Mouse (Mus musculus) intestine, embryonic 15.5 days (tissue): ENCODE measurements around the gene Snd1. TPM values are rescaled to one million over a fixed set of nuclear protein-coding genes. Genes with fewer than 3 reads are reported as not detected.

Experiments used
- ATAC-seq: fragments of 200-750 bp; cut with Nextera tagmentation; 2 replicates; pipeline ENCODE4 v1.8.0; 2017; ENCODE audit warnings: moderate TSS enrichment, moderate library complexity
- H3K27ac ChIP-seq: fragments of 300-500 bp; sonication (generic); 2 replicates; pipeline ENCODE4 v1.5.1; 2015; ENCODE audit warnings: mild to moderate bottlenecking, inconsistent platforms
- H3K27me3 ChIP-seq: fragments of 300-500 bp; sonication (generic); replicated peaks from 2 replicates; pipeline ENCODE4 v1.6.1; 2015; ENCODE audit warnings: inconsistent platforms
- H3K36me3 ChIP-seq: fragments of 300-500 bp; sonication (generic); 2 replicates; pipeline ENCODE4 v1.6.1; 2015; ENCODE audit warnings: inconsistent platforms
- H3K4me1 ChIP-seq: fragments of 300-500 bp; sonication (generic); replicated peaks from 2 replicates; pipeline ENCODE4 v1.6.1; 2015; ENCODE audit warnings: inconsistent platforms
- H3K4me2 ChIP-seq: fragments of 300-500 bp; sonication (generic); replicated peaks from 2 replicates; pipeline ENCODE4 v1.6.1; 2015; ENCODE audit warnings: mild to moderate bottlenecking, inconsistent platforms
- H3K4me3 ChIP-seq: fragments of 300-500 bp; sonication (generic); replicated peaks from 2 replicates; pipeline ENCODE4 v1.5.1; 2015; ENCODE audit warnings: inconsistent platforms
- H3K9ac ChIP-seq: fragments of 300-500 bp; sonication (generic); 2 replicates; pipeline ENCODE4 v1.6.1; 2015; ENCODE audit warnings: inconsistent platforms
- H3K9me3 ChIP-seq: fragments of 300-500 bp; sonication (generic); 2 replicates; pipeline ENCODE4 v1.6.1; 2016; ENCODE audit warnings: inconsistent platforms
- WGBS: fragments of 180-500 bp; shearing (Covaris S2); methylation state at CpG from one replicate; pipeline ENCODE4 v1.1.7; 2015; 5-methylcytosine and 5-hydroxymethylcytosine counted together
- polyA plus RNA-seq: library from polyadenylated mRNA; unstranded; fragments of >200 nt; fragmentation: Nextera tagmentation; extraction: Ambion mirVana; gene quantifications from 2 replicates; pipeline ENCODE4 v1.2.1, GENCODE M21; 2015

The Snd1 gene
- polyA plus RNA-seq, 1 experiment from 2014 or later, result 128 TPM

GRCm38 (mm10) chr6:28978881-28979280, 503.9 kb downstream of the Snd1 start:
- H3K27ac ChIP-seq, result no peak overlapping the region
- H3K9me3 ChIP-seq, result no peaks in the 10 kb centered on the region
- WGBS, result 84% methylated on average over 3 of the region's 3 CpGs
- H3K4me2 ChIP-seq, result no peak overlapping the region
- H3K4me3 ChIP-seq, result no peak overlapping the region
- H3K4me1 ChIP-seq, result peaks cover 9% of the 10 kb centered on the region
- H3K9ac ChIP-seq, result no peak overlapping the region
- no peak for ATAC-seq
- H3K27me3 ChIP-seq, result peaks cover 36% of the 10 kb centered on the region
- no peaks in the 10 kb centered on the region for H3K36me3 ChIP-seq

- no peak for ATAC-seq
- Histone ChIP-seq H3K27me3 (peaks cover 36% of the 10 kb centered on the region), H3K4me1 (peaks cover 9% of the 10 kb centered on the region), H3K4me3 (no peak overlapping the region), H3K9me3 (no peaks in the 10 kb centered on the region), H3K4me2 (no peak overlapping the region), H3K36me3 (no peaks in the 10 kb centered on the region), H3K9ac (no peak overlapping the region), H3K27ac (no peak overlapping the region)
- 64% methylated on average over 8 of the region's 8 CpGs for WGBS
Observed at GRCm38 (mm10) chr6:28979586-28979985, 504.6 kb downstream of the Snd1 start.

- Histone ChIP-seq H3K4me3 (peak overlapping the region; percentile 45), H3K27me3 (peaks cover 36% of the 10 kb centered on the region), H3K9ac (no peak overlapping the region), H3K27ac (no peak overlapping the region), H3K9me3 (no peaks in the 10 kb centered on the region), H3K4me2 (peak overlapping the region; percentile 82), H3K4me1 (peaks cover 9% of the 10 kb centered on the region), H3K36me3 (no peaks in the 10 kb centered on the region)
- WGBS, result 5% methylated on average over 14 of the region's 14 CpGs
- ATAC-seq, result no peak
Observed at GRCm38 (mm10) chr6:28980219-28980618, 505.3 kb downstream of the Snd1 start.

GRCm38 (mm10) chr6:28980750-28981584, 506.0 kb downstream of the Snd1 start:
- H3K4me2 ChIP-seq, result peak overlapping the region; percentile 82
- H3K27me3 ChIP-seq, result peaks cover 36% of the 10 kb centered on the region
- peak overlapping the region; percentile 29; the same call in 1 of the 2 replicates for H3K9ac ChIP-seq
- WGBS, result under 1% methylated on average over 56 of the region's 56 CpGs
- no peaks in the 10 kb centered on the region for H3K9me3 ChIP-seq
- peaks cover 9% of the 10 kb centered on the region for H3K4me1 ChIP-seq
- H3K4me3 ChIP-seq, result peak overlapping the region; percentile 45
- H3K36me3 ChIP-seq, result no peaks in the 10 kb centered on the region
- ATAC-seq, result peak; percentile 85
- no peak overlapping the region for H3K27ac ChIP-seq

DNA sequence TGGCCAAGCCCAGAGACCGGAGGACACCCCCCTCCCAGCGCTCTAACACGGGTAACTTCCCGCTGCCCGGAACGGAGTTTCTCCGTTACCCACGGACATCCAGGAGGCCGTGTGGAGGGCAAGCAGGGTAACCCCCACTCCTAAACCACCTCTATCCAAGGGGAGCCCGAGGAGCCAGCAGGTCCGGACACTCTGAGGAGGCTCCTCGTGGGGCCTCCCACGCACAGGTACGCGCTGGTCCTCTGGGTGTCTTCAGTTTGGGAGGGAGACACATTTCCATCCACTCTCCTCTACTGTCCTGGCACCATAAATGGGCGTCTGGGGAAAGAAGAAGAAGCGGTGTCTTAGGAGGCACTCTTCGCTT, 506.6 kb downstream of the Snd1 start:
- peak overlapping the region; percentile 45 for H3K4me3 ChIP-seq
- H3K9me3 ChIP-seq, result no peaks in the 10 kb centered on the region
- H3K27ac ChIP-seq, result no peak overlapping the region
- H3K27me3 ChIP-seq, result peaks cover 36% of the 10 kb centered on the region
- peak overlapping the region; percentile 82 for H3K4me2 ChIP-seq
- H3K4me1 ChIP-seq, result peaks cover 9% of the 10 kb centered on the region
- H3K9ac ChIP-seq, result no peak overlapping the region
- no peaks in the 10 kb centered on the region for H3K36me3 ChIP-seq
- ATAC-seq, result peak; percentile 31
- WGBS, result 7% methylated on average over 18 of the region's 18 CpGs

- WGBS, result 13% methylated on average over 18 of the region's 18 CpGs
- no peak for ATAC-seq
Observed at GRCm38 (mm10) chr6:28981966-28982701, 507.2 kb downstream of the Snd1 start.

DNA sequence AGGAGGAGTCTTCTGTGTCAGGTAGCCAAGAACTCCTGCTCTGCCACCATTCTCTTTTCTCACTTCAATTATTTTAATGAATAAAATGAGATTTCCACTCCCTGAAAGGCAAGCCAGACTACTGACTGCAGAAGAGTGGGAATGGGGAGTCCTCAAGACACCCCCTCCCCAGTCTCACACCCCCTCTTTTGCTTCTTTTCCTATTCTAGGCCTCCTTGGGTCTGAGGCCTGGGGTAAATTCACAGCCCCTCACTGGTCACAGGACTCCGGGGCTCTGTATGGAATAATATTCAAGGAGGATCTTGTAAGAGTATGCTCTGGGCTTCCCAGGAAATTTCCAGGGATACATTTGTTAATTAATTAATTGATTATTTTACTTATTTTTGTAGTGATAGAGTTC, 507.9 kb downstream of the Snd1 start:
- Histone ChIP-seq H3K4me2 (no peak overlapping the region), H3K4me1 (peaks cover 9% of the 10 kb centered on the region), H3K4me3 (no peak overlapping the region), H3K36me3 (no peaks in the 10 kb centered on the region), H3K9ac (no peak overlapping the region), H3K27ac (no peak overlapping the region), H3K9me3 (no peaks in the 10 kb centered on the region), H3K27me3 (peaks cover 33% of the 10 kb centered on the region)
- no peak for ATAC-seq
- WGBS, result 88% methylated on average over 1 of the region's 1 CpGs

More at GRCm38 (mm10) chr6:28981966-28982701, 507.2 kb downstream of the Snd1 start:
- no peak overlapping the region for H3K9ac ChIP-seq
- H3K9me3 ChIP-seq, result no peaks in the 10 kb centered on the region
- peaks cover 9% of the 10 kb centered on the region for H3K4me1 ChIP-seq
- no peak overlapping the region for H3K4me3 ChIP-seq
- no peak overlapping the region for H3K27ac ChIP-seq
- H3K27me3 ChIP-seq, result peaks cover 36% of the 10 kb centered on the region
- H3K36me3 ChIP-seq, result no peaks in the 10 kb centered on the region
- 0 out of 2 replicates have a peak overlapping the region, but pooled peaks have one; percentile 82 for H3K4me2 ChIP-seq

Other genes starting within 250 kb of the Snd1 start
- gene Zfp800, start 77.1 kb upstream of the Snd1 start, polyA plus RNA-seq, result 25.9 and 28.2 TPM in 2 replicates
- 267 and 282 TPM in 2 replicates for gene Arf5, start 51.6 kb upstream of the Snd1 start, polyA plus RNA-seq
- gene Fscn3, start 47.4 kb upstream of the Snd1 start, polyA plus RNA-seq, result not detected in 2 replicates
- gene Gcc1, start 46.7 kb upstream of the Snd1 start, polyA plus RNA-seq, result 8.5 and 8.7 TPM in 2 replicates
- gene Pax4, start 25.8 kb upstream of the Snd1 start, polyA plus RNA-seq, result 2.2 and 2.9 TPM in 2 replicates